Mouse (Mus musculus) kidney, adult 2 months (tissue): ENCODE measurements around the gene Tsnax.

Source experiments
- CTCF ChIP-seq: fragments of 200-500 bp; conservative IDR thresholded peaks from 2 replicates; pipeline ENCODE4 v1.5.1; 2011; ENCODE audit warnings: low read depth, mild to moderate bottlenecking, control low read depth, low read length, moderate library complexity, mixed read lengths; ENCODE audit not compliant: insufficient read depth, insufficient read length
- POLR2A ChIP-seq: fragments of 200-500 bp; IDR thresholded peaks from one replicate; pipeline ENCODE4 v1.6.1; 2011; ENCODE audit warnings: low read depth, low read length, control low read depth

- TF ChIP-seq POLR2A (no peak), CTCF (no peak)
Measured at GRCm38 (mm10) chr8:124970312-124970933, 42.4 kb upstream of the Tsnax start.
